Mouse (Mus musculus) heart, adult 2 months (tissue): ENCODE measurements at regions not wholly inside any gene's neighbourhood (a gene's known extent, or its start where the extent isn't known, plus 50 kb on each side); places are given as distances from the start of the nearest gene placed in this dataset.

ENCODE experiments used
- DNase-seq, 2 experiments: peaks; one replicate each; pipeline ENCODE4 v3.0.0; 2021
- H3K27ac ChIP-seq: fragments of 200-600 bp; 2 replicates; pipeline ENCODE4 v1.8.1; 2022
- H3K27me3 ChIP-seq: fragments of 200-500 bp; 2 replicates; pipeline ENCODE4 v1.6.1; 2012; ENCODE audit warnings: mild to moderate bottlenecking, low read length, inconsistent platforms, mixed read lengths; ENCODE audit not compliant: control insufficient read depth, insufficient read depth
- H3K36me3 ChIP-seq: fragments of 200-500 bp; 2 replicates; pipeline ENCODE4 v1.6.1; 2012; ENCODE audit warnings: low read length, inconsistent platforms; ENCODE audit not compliant: control insufficient read depth, insufficient read depth
- H3K4me1 ChIP-seq: fragments of 200-500 bp; 2 replicates; pipeline ENCODE4 v1.6.1; 2011; ENCODE audit warnings: low read length; ENCODE audit not compliant: control insufficient read depth, insufficient read depth
- H3K4me3 ChIP-seq: fragments of 200-600 bp; 2 replicates; pipeline ENCODE4 v1.8.1; 2022
- H3K79me2 ChIP-seq: fragments of 200-500 bp; replicated peaks from 2 replicates; pipeline ENCODE4 v1.6.1; 2012; ENCODE audit warnings: mild to moderate bottlenecking, inconsistent platforms, low read length, moderate library complexity, mixed read lengths; ENCODE audit not compliant: control insufficient read depth, insufficient read depth
- H3K9ac ChIP-seq: fragments of 200-500 bp; 2 replicates; pipeline ENCODE4 v1.6.1; 2012; ENCODE audit warnings: low read depth, mild to moderate bottlenecking, control low read depth, inconsistent platforms, low read length, mixed read lengths
- CTCF ChIP-seq: fragments of 200-600 bp; IDR thresholded peaks from 2 replicates; pipeline ENCODE4 v1.8.1; 2022; ENCODE audit warnings: antibody characterized with exemption, mild to moderate bottlenecking, moderate library complexity
- EP300 ChIP-seq: fragments of 200-500 bp; IDR thresholded peaks from 2 replicates; pipeline ENCODE4 v1.6.1; 2011; ENCODE audit warnings: low read depth, low read length, control low read depth; ENCODE audit not compliant: insufficient read depth
- POLR2A ChIP-seq: fragments of 200-500 bp; IDR thresholded peaks from 2 replicates; pipeline ENCODE4 v1.6.1; 2011; ENCODE audit warnings: mild to moderate bottlenecking, low read depth, low read length, control low read depth; ENCODE audit not compliant: insufficient read depth
- WGBS: fragments of 180-500 bp; shearing (Covaris S2); methylation state at CpG from one replicate; pipeline ENCODE4 v1.1.7; 2018; 5-methylcytosine and 5-hydroxymethylcytosine counted together
- intact Hi-C: fragments of 180-260 bp; cut with DNase I; formaldehyde crosslinking; loops from one replicate; pipeline ENCODE4 v1.15.1; 2025

DNA sequence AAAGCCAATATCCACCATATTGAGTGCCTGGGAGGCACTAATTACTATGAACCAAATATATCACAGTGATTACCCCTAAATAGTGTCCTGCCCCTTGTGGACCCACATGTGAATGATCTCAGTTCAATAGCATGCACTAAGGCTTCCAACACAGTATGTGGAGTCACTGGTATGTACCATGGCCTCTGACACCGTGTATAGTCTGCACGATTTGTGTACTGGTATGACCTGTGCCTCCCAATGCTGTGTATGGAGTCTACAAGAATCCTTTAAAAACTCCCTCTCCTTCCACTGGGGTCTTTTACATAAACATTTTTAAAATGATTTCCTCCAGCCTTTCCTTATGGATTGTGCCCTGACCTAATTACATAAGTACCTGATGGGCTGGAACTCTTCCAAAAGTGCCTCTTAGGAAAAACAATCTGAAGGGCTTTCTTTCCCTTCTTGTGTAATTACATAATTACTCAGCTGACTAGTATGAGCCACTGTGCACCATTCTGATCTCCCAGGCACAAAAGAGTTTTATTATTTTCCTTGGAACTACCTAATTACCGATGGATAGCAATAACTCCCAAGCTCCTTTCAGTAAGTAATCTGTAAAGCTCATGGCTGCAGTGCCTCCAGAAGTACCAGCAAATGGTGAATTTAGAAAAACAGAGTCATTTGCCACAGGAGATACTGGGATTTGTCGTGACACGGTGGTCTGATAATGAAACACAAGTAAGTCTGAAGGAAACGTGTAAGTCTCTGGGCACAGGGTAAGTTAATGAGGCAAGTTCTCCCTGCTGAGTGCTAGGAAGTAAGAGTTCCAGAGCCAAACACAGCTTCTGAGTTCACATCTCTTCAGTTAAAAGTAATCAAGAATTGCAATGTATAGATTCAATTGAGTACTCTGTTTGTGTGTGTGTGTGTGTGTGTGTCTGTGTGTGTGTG lies 135.8 kb upstream of the Rarb start:
- no peaks in the 10 kb centered on the region for H3K79me2 ChIP-seq
- 62% methylated on average over 6 of the region's 6 CpGs for WGBS
- DNase-seq = no peak
- intact Hi-C loops = no loop called here
- TF ChIP-seq POLR2A (no peak), CTCF (no peak), EP300 (no peak)
- H3K4me3 ChIP-seq = no peak overlapping the region
- H3K4me1 ChIP-seq = no peaks in the 10 kb centered on the region
- H3K9ac ChIP-seq = no peak overlapping the region
- H3K27ac ChIP-seq = no peak overlapping the region
- H3K27me3 ChIP-seq = no peaks in the 10 kb centered on the region
- H3K36me3 ChIP-seq = no peaks in the 10 kb centered on the region

DNA sequence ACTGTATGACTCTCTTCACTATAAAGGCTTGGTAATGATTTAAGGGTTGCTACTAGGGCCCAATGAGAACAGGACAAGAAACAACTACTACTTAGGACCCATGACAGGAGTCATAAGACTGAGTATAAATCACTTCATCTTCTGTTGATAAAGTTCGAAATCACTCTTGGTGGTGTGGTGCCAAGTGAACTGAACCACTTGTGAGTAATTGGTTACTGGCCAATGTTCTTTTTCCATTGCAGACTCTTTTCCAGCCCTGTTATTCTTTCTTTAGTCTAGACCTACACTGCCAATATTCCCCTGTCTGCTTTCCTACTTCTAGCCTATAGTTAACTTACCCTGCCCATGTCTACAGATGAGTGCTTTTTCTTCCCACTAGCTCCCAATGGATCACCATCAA lies 129.8 kb upstream of the Rarb start:
- Histone ChIP-seq H3K27me3 (no peaks in the 10 kb centered on the region), H3K9ac (no peak overlapping the region), H3K36me3 (no peaks in the 10 kb centered on the region), H3K4me1 (no peaks in the 10 kb centered on the region), H3K79me2 (no peaks in the 10 kb centered on the region), H3K27ac (no peak overlapping the region), H3K4me3 (no peak overlapping the region)
- intact Hi-C loops = no loop called here
- 40% methylated on average over 1 of the region's 1 CpGs for WGBS
- TF ChIP-seq EP300 = no peak
- no peak for TF ChIP-seq CTCF
- TF ChIP-seq POLR2A = no peak
- no peak for DNase-seq

DNA sequence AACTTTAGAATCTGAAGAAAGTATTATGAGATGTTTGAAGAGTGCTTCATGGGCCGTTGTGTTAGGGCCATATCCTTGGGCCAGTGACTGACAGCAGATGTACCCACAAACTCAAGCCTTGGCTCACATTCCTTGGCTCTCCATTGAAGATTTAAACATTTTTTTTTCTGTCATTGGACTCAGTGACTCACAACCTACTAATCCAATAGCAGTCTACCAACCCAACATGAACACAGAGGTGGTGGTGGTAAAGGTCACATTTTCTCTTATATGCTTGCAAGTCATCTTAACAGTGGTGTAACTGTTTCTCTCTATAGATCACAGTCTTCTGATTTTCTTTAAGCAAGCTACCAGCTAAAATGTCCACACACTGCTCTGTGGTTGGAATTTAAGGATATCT lies 125.5 kb upstream of the Rarb start:
- H3K9ac ChIP-seq = no peak overlapping the region

DNA sequence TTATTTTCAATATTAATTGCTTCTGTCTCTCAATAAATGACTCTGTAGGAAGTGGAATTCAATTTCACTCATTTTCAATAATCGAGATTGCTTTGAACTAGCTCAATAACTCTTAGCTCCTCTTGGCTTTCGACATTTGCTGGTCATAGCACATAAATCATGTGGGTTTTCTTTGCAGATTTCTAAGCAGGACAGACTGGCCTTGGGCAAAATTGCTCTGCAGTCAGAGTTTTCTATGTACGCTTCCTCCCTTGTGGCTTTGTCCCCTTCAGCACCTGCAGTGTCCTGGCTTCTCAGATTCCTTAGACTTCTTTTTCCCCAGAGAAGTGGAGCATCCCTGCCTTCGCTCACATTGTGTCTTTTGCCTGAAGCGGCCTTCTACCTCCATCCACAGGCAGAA lies 124.6 kb upstream of the Rarb start:
- intact Hi-C loops = no loop called here
- Histone ChIP-seq H3K9ac (no peak overlapping the region), H3K4me1 (no peaks in the 10 kb centered on the region), H3K27me3 (no peaks in the 10 kb centered on the region), H3K4me3 (no peak overlapping the region), H3K27ac (no peak overlapping the region), H3K36me3 (no peaks in the 10 kb centered on the region), H3K79me2 (no peaks in the 10 kb centered on the region)
- 84% methylated on average over 5 of the region's 5 CpGs for WGBS
- TF ChIP-seq CTCF (no peak), POLR2A (no peak), EP300 (no peak)
- DNase-seq = no peak

More for the DNA sequence above, 125.5 kb upstream of the Rarb start:
- DNase-seq = no peak
- Histone ChIP-seq H3K4me1 (no peaks in the 10 kb centered on the region), H3K4me3 (no peak overlapping the region), H3K27me3 (no peaks in the 10 kb centered on the region), H3K79me2 (no peaks in the 10 kb centered on the region), H3K36me3 (no peaks in the 10 kb centered on the region), H3K27ac (no peak overlapping the region)
- WGBS = 77% methylated on average over 1 of the region's 1 CpGs
- intact Hi-C loops = no loop called here
- TF ChIP-seq EP300 (no peak), POLR2A (no peak), CTCF (no peak)

DNA sequence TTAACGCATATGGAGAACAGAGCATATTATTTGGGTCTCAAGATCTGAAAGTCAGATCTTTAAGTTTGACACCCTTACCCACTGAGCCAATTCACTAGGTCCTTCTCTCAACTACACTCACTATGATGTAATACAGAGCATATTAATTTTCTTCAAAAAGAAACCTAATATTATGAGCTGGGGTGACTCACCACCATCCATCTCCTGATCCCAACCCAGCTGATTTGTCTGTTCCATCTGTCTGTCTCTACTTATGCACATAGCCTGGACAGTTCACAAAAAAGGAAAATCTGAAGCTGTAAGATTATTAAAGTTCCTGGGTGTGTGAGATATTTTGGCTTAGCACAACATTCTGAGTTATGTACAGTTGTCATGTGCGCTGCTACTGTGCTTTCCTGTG lies 108.2 kb upstream of the Rarb start:
- Histone ChIP-seq H3K79me2 (no peaks in the 10 kb centered on the region), H3K4me1 (no peaks in the 10 kb centered on the region), H3K27ac (no peak overlapping the region), H3K36me3 (no peaks in the 10 kb centered on the region), H3K9ac (no peak overlapping the region), H3K27me3 (no peaks in the 10 kb centered on the region), H3K4me3 (no peak overlapping the region)
- DNase-seq = no peak
- intact Hi-C loops = no loop called here
- TF ChIP-seq EP300 (no peak), CTCF (no peak), POLR2A (no peak)
- WGBS = 82% methylated on average over 2 of the region's 2 CpGs

DNA sequence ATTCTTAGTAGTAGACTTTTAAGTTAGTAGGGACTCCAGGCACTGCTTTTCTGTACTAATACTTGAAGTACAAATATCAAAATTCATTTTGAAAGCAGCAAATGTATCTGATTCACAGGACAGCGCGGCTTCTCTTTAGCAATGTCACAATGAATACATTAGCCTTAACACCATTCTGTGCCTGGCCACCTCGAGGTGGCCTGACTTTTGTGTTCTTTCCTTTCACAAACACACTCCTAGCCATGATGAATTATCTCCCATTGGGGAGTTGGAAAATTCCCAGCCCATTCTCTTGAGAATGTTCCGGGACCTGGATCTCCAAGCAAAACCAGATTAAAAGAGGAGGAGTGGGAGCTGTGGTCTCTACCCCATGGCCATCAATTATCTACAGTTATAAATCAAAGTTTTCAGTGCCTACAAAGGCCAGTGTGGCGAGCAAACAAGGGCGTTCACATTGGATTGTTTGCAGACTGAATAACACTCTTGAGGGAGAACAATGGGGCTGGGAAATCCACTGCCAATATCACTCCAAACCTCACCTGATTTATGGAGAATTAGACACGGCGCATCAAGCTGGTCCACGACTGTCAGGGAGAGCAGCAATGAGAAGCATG lies 82.7 kb upstream of the Rarb start:
- Histone ChIP-seq H3K27me3 (no peaks in the 10 kb centered on the region), H3K9ac (no peak overlapping the region), H3K79me2 (no peaks in the 10 kb centered on the region), H3K27ac (no peak overlapping the region), H3K4me1 (no peaks in the 10 kb centered on the region), H3K36me3 (no peaks in the 10 kb centered on the region), H3K4me3 (no peak overlapping the region)
- 75% methylated on average over 9 of the region's 9 CpGs for WGBS
- TF ChIP-seq EP300 = no peak
- TF ChIP-seq CTCF = no peak
- no peak for TF ChIP-seq POLR2A
- intact Hi-C loops = no loop called here
- DNase-seq = no peak
